Mouse (Mus musculus): ENCODE data around the gene Csad.

GRCm38 (mm10) chr15:102244306-102245191 lies 40.0 kb upstream of the Csad start:
- TF ChIP-seq FLI1 (IDR thresholded peaks at IDR 0.05; ENCODE audit: low read length) (no peak), GATA1 (IDR thresholded peaks at IDR 0.05; ENCODE audit: borderline replicate concordance, low read length) (no peak)
